Comparison of ENCODE assay signal across 9 mouse cellular contexts in the genomic region with DNA sequence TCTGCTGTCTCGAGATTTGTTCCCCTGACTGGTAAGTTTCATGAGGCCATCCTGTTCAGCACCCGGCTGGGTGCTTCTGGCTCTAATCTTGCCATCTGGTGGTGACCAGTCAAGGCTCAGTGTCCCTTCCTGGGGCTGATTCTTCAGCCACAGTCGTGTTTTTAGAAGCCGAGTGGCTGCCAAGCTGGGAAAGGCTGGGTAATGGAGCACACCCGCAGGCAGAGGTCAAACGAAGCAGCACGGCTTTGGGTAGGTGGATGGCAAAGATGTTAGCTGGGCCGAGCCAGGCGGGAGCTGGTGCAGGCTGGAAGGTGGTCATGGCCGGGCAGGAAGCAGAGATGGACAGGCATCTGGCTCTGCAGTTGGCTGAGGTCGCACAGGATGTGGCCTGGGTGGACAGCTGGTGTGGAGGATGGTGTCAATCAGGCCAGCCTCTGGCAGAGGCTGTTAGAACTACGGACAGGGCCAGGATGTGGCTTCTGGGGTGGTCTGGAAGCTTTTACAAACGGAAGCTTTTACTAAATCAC. TPM values are rescaled to one million over a fixed set of nuclear protein-coding genes. Genes with fewer than 3 reads are reported as not detected.
DNase-seq lines count a peak whose midpoint lies in the region; ATAC-seq lines count a peak whose summit lies in the region.
"Had no signal": no experiment of that assay in that cellular context is flagged by ENCODE, and none has a peak within 500 bp of the region (broad histone marks: within the 10 kb centered on the region; RNA-seq: fewer than 3 reads in every experiment).

No protein-coding gene starts in this region.

- no peak overlapping the region for H3K9ac ChIP-seq in forebrain, embryonic 16.5 days (replicated peaks; ENCODE audit: low read depth, low read length)
- H3K9ac ChIP-seq: lung, embryonic 15.5 days had no signal

- ATAC-seq in forebrain, embryonic 16.5 days: no peak

- H3K4me1 ChIP-seq in forebrain, embryonic 16.5 days (replicated peaks; ENCODE audit: control insufficient read depth, insufficient read depth, low read length): no peaks in the 10 kb centered on the region

- no peaks in the 10 kb centered on the region for H3K36me3 ChIP-seq in forebrain, embryonic 16.5 days (ENCODE audit: control insufficient read depth, insufficient read depth)
- H3K36me3 ChIP-seq: lung, embryonic 15.5 days had no signal

- H3K9me3 ChIP-seq in forebrain, embryonic 16.5 days (ENCODE audit: control insufficient read depth, low read length): no peaks in the 10 kb centered on the region
- H3K9me3 ChIP-seq: lung, embryonic 15.5 days had no signal

- 62% methylated on average over 13 of the region's 13 CpGs for WGBS in forebrain, embryonic 16.5 days

- peak; percentile 23 for DNase-seq in adrenal gland, postnatal 14 days
- DNase-seq in adrenal gland, postnatal 36 days: no peak
- DNase-seq in 3134 (ENCODE audit: extremely low read depth, insufficient read length, low spot score): peak; percentile 89
- DNase-seq in embryo, embryonic 10 days (ENCODE audit: low spot score): peak; percentile 70
- DNase-seq in kidney, postnatal 36 days: peak; percentile 17 to 50
- DNase-seq in adrenal gland, postnatal 10 days: no peak
- no peak for DNase-seq in left cerebral cortex, postnatal 36 days (ENCODE audit: low spot score in 2 of 2)

- intact Hi-C loops in left cerebral cortex, postnatal 36 days (cut with DNase I): loop anchor here (5.0 kb wide), 1 partner anchor 46 kb away; no protein-coding TSS in a partner anchor

- H3K27me3 ChIP-seq in forebrain, embryonic 16.5 days (replicated peaks; ENCODE audit: control insufficient read depth, insufficient read depth, low read length): no peaks in the 10 kb centered on the region
- H3K27me3 ChIP-seq: lung, embryonic 15.5 days had no signal

- H3K4me2 ChIP-seq in forebrain, embryonic 16.5 days (ENCODE audit: low read length): no peak overlapping the region
- H3K4me2 ChIP-seq: lung, embryonic 15.5 days had no signal

- no peak overlapping the region for H3K4me3 ChIP-seq in forebrain, embryonic 16.5 days (replicated peaks; ENCODE audit: low read length)
- H3K4me3 ChIP-seq: lung, embryonic 15.5 days had no signal

- no peak overlapping the region for H3K27ac ChIP-seq in forebrain, embryonic 16.5 days (ENCODE audit: low read length)
- H3K27ac ChIP-seq: lung, embryonic 15.5 days had no signal

RNA-seq across cellular contexts. Expression of gene Zc3h12a, which starts 49.1 kb away (rescaled TPM):
- 5.4 and 6.3 TPM in 2 replicates for total RNA-seq in adrenal gland, postnatal 14 days (2021)
- 1 to 10 TPM; 5.8 to 7.6 TPM for total RNA-seq in adrenal gland, postnatal 36 days (2021)
- 0.13 TPM in 1 of 2 replicates, not detected in the other for polyA plus RNA-seq in forebrain, embryonic 16.5 days (2015; fragmentation: Nextera tagmentation; extraction: Ambion mirVana)
- total RNA-seq in adrenal gland, postnatal 10 days (2021): 1 to 10 TPM; 4.6 to 6.8 TPM
- total RNA-seq in left cerebral cortex, postnatal 36 days (2021): under 1 TPM; 0.54 to 0.70 TPM

Comparison
In these comparisons a context has a peak if more than half of its experiments do, and no peak if none do; other contexts are left out.
1. DNase-seq: peak in adrenal gland, postnatal 14 days (single experiment), 3134 (single experiment), embryo, embryonic 10 days (single experiment) and kidney, postnatal 36 days (2 of 2); none in adrenal gland, postnatal 36 days (0 of 2), adrenal gland, postnatal 10 days (single experiment) and left cerebral cortex, postnatal 36 days (0 of 2).